Mouse (Mus musculus) kidney, embryonic 15.5 days (tissue): ENCODE measurements around the gene Kcnab1. TPM values are rescaled to one million over a fixed set of nuclear protein-coding genes. Genes with fewer than 3 reads are reported as not detected.

Experiments
- ATAC-seq: fragments of 200-750 bp; cut with Nextera tagmentation; replicated peaks from 2 replicates; pipeline ENCODE4 v1.8.0; 2017; ENCODE audit warnings: moderate TSS enrichment; ENCODE audit not compliant: low FRiP score
- H3K27ac ChIP-seq: fragments of 300-500 bp; sonication (generic); 2 replicates; pipeline ENCODE4 v1.5.1; 2015; ENCODE audit warnings: mild to moderate bottlenecking, inconsistent platforms
- H3K27me3 ChIP-seq: fragments of 300-500 bp; sonication (generic); 2 replicates; pipeline ENCODE4 v1.6.1; 2015; ENCODE audit warnings: inconsistent platforms
- H3K36me3 ChIP-seq: fragments of 300-500 bp; sonication (generic); 2 replicates; pipeline ENCODE4 v1.6.1; 2015; ENCODE audit warnings: inconsistent platforms
- H3K4me1 ChIP-seq: fragments of 300-500 bp; sonication (generic); 2 replicates; pipeline ENCODE4 v1.6.1; 2015; ENCODE audit warnings: inconsistent platforms
- H3K4me2 ChIP-seq: fragments of 300-500 bp; sonication (generic); 2 replicates; pipeline ENCODE4 v1.6.1; 2015; ENCODE audit warnings: moderate library complexity, mild to moderate bottlenecking, inconsistent platforms
- H3K4me3 ChIP-seq: fragments of 300-500 bp; sonication (generic); replicated peaks from 2 replicates; pipeline ENCODE4 v1.5.1; 2015; ENCODE audit warnings: mild to moderate bottlenecking, inconsistent platforms
- H3K9ac ChIP-seq: fragments of 300-500 bp; sonication (generic); 2 replicates; pipeline ENCODE4 v1.6.1; 2015; ENCODE audit warnings: mild to moderate bottlenecking, inconsistent platforms
- H3K9me3 ChIP-seq: fragments of 300-500 bp; sonication (generic); replicated peaks from 2 replicates; pipeline ENCODE4 v1.6.1; 2016; ENCODE audit warnings: inconsistent platforms
- WGBS: fragments of 180-500 bp; shearing (Covaris S2); methylation state at CpG from one replicate; pipeline ENCODE4 v1.1.7; 2015; ENCODE audit warnings: mixed read lengths; 5-methylcytosine and 5-hydroxymethylcytosine counted together
- polyA plus RNA-seq: library from polyadenylated mRNA; unstranded; fragments of >200 nt; fragmentation: Nextera tagmentation; extraction: Ambion mirVana; gene quantifications from 2 replicates; pipeline ENCODE4 v1.2.1, GENCODE M21; 2015

Gene Kcnab1
- polyA plus RNA-seq = 3.5 and 4.2 TPM in 2 replicates

- H3K4me2 ChIP-seq = peak within 1 kb of the TSS; percentile 79
- peak within 1 kb of the TSS; percentile 41 for H3K4me3 ChIP-seq
- under 1% methylated on average over 30 of the region's 30 CpGs for WGBS
Observed at GRCm38 (mm10) chr3:65108945-65109921, at the start of gene Kcnab1. Gene Kcnab1, plus strand, starts transcription at chr3:65109384.

DNA sequence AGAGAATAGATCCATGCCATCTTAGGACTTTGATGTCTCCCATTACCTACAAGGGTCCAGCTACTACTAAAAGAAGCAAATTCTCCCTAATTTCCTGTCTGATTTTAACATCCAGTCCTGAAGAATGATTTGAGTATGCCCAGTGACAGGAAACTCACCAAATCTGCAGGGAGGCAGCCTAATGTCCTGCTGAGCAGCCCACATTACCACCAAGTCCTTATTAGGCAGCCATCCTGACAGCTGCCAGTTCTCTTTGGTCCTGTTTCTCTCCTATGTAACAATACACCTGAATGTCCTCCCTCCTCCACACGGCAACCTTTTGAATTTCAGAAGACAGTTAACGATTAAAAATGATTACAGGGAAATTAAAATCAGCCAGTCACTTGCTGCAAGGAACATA, 20.9 kb upstream of the Kcnab1 start:
- H3K9me3 ChIP-seq = no peaks in the 10 kb centered on the region
- no peak overlapping the region for H3K9ac ChIP-seq
- H3K4me1 ChIP-seq = no peaks in the 10 kb centered on the region
- H3K36me3 ChIP-seq = no peaks in the 10 kb centered on the region
- H3K4me2 ChIP-seq = no peak overlapping the region
- WGBS = 46% methylated on average over 2 of the region's 2 CpGs
- H3K27me3 ChIP-seq = no peaks in the 10 kb centered on the region
- H3K4me3 ChIP-seq = no peak overlapping the region
- no peak for ATAC-seq
- no peak overlapping the region for H3K27ac ChIP-seq

More at GRCm38 (mm10) chr3:65108945-65109921, at the start of gene Kcnab1:
- no peak within 1 kb of the TSS for H3K27ac ChIP-seq
- no peaks in the 10 kb centered on the region for H3K9me3 ChIP-seq
- peaks cover 23% of the 10 kb centered on the region for H3K4me1 ChIP-seq
- peak; percentile 94 for ATAC-seq
- H3K36me3 ChIP-seq = no peaks in the 10 kb centered on the region
- peaks cover 31% of the 10 kb centered on the region for H3K27me3 ChIP-seq
- H3K9ac ChIP-seq = peak within 1 kb of the TSS; percentile 29

- 64% methylated on average over 6 of the region's 6 CpGs for WGBS
- H3K9me3 ChIP-seq = no peaks in the 10 kb centered on the region
- H3K9ac ChIP-seq = no peak overlapping the region
- H3K36me3 ChIP-seq = no peaks in the 10 kb centered on the region
- H3K27me3 ChIP-seq = peaks cover 16% of the 10 kb centered on the region
- ATAC-seq = no peak
- no peak overlapping the region for H3K27ac ChIP-seq
- H3K4me3 ChIP-seq = no peak overlapping the region
- no peak overlapping the region for H3K4me2 ChIP-seq
- H3K4me1 ChIP-seq = peaks cover 8% of the 10 kb centered on the region
Observed at GRCm38 (mm10) chr3:65104117-65104516, 5.1 kb upstream of the Kcnab1 start.

GRCm38 (mm10) chr3:65110190-65110589, 1.0 kb downstream of the Kcnab1 start:
- Histone ChIP-seq H3K36me3 (no peaks in the 10 kb centered on the region), H3K9ac (no peak overlapping the region), H3K27ac (no peak overlapping the region), H3K27me3 (peaks cover 31% of the 10 kb centered on the region), H3K9me3 (no peaks in the 10 kb centered on the region), H3K4me2 (peak overlapping the region; percentile 79), H3K4me3 (peak overlapping the region; percentile 41), H3K4me1 (peaks cover 23% of the 10 kb centered on the region)
- 63% methylated on average over 9 of the region's 9 CpGs for WGBS
- ATAC-seq = no peak

GRCm38 (mm10) chr3:65111176-65111575, 2.0 kb downstream of the Kcnab1 start:
- WGBS = 88% methylated on average over 2 of the region's 2 CpGs
- H3K27me3 ChIP-seq = peaks cover 31% of the 10 kb centered on the region
- no peak overlapping the region for H3K4me2 ChIP-seq
- H3K27ac ChIP-seq = no peak overlapping the region
- H3K4me1 ChIP-seq = peaks cover 23% of the 10 kb centered on the region
- no peak overlapping the region for H3K4me3 ChIP-seq
- ATAC-seq = no peak
- H3K9ac ChIP-seq = no peak overlapping the region
- no peaks in the 10 kb centered on the region for H3K36me3 ChIP-seq
- H3K9me3 ChIP-seq = no peaks in the 10 kb centered on the region

DNA sequence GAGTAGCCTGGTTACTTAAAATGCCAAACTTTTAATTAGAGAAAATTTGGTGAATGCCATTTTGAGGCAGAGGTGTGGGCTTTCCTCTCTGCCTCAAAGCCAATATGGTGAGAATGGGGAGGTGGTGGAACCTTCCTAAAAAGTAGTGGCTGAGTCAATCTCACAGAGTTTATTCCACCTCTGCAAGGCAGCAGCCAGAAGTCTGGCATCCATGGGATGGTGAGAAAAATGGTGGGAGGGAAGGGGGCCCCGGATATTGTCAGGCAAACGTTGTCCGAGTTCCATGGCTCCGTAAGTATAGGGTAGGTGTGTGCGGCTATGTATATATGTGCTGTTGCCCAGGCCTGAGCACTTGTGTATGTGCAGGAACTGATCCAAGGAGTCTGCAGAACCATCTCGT, 6.0 kb downstream of the Kcnab1 start:
- ATAC-seq = no peak
- H3K4me2 ChIP-seq = no peak overlapping the region
- no peaks in the 10 kb centered on the region for H3K36me3 ChIP-seq
- H3K9me3 ChIP-seq = no peaks in the 10 kb centered on the region
- H3K27me3 ChIP-seq = peaks cover 8% of the 10 kb centered on the region; the same call in 1 of the 2 replicates
- WGBS = 87% methylated on average over 6 of the region's 6 CpGs
- H3K27ac ChIP-seq = no peak overlapping the region
- no peak overlapping the region for H3K9ac ChIP-seq
- H3K4me3 ChIP-seq = no peak overlapping the region
- peaks cover 5% of the 10 kb centered on the region; the same call in 1 of the 2 replicates for H3K4me1 ChIP-seq

DNA sequence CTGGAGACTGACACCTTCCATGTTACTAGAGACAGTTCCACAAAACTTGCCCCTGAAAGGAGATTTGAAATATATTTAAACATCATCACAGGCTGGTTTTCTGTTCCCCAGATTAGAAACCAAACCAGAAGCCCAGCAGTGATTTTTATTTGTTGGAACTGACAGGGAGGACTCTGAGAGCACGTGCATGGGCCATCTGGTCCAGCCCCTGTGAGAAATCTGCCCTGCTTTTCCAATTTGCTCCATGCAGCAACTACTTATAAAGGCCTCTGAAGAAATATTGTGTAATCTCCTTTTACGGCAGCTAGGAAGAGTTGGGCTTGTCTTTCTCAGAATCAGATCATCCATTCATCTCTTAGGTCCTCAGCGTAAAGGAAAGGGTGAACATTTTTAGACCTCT, 7.8 kb downstream of the Kcnab1 start:
- Histone ChIP-seq H3K9ac (no peak overlapping the region), H3K4me1 (no peaks in the 10 kb centered on the region), H3K36me3 (no peaks in the 10 kb centered on the region), H3K4me3 (no peak overlapping the region), H3K27ac (no peak overlapping the region), H3K27me3 (no peaks in the 10 kb centered on the region), H3K4me2 (no peak overlapping the region), H3K9me3 (no peaks in the 10 kb centered on the region)
- no peak for ATAC-seq
- WGBS = 78% methylated on average over 3 of the region's 3 CpGs

DNA sequence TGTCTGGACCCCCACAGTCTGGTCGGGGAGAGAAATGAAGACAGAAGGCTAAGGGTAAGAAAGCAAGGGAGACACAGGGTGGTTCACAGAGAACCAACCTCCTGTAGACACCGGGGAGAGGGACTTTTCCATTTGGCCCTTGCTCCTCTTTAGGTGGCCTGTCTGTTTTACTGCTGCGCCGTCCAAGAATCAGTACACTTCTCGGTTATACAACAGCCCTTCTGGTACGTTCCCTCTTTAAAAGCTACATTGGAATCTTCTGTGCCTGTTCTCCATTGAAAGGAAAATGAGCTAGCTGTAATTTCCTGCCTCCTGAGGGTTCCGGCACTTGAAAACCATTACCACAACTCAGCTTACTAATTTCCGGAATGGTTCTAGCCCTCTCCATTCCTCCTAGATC, 8.2 kb downstream of the Kcnab1 start:
- no peak overlapping the region for H3K4me3 ChIP-seq
- no peak overlapping the region for H3K27ac ChIP-seq
- H3K27me3 ChIP-seq = no peaks in the 10 kb centered on the region
- no peaks in the 10 kb centered on the region for H3K36me3 ChIP-seq
- no peaks in the 10 kb centered on the region for H3K4me1 ChIP-seq
- 69% methylated on average over 8 of the region's 8 CpGs for WGBS
- no peak overlapping the region for H3K9ac ChIP-seq
- H3K4me2 ChIP-seq = no peak overlapping the region
- no peaks in the 10 kb centered on the region for H3K9me3 ChIP-seq
- ATAC-seq = no peak

DNA sequence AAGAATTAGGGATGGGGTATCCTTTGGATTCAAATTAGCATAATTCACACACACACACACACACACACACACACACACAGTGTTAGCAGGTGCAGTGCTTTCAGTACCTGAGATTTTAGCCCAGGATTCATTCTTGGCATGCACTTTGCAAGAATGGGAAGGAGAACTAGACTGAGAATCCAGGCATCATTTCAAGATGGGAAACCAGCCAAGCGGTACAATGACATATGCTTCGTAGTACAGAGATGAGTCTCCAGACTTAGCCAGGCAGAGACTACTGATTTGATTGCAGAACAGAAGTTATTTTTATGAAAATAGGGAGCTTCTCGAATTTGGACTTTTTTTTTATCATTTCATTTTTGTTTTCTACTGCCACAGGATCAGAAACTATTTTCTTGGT, 15.8 kb downstream of the Kcnab1 start:
- Histone ChIP-seq H3K36me3 (no peaks in the 10 kb centered on the region), H3K4me1 (no peaks in the 10 kb centered on the region), H3K27me3 (no peaks in the 10 kb centered on the region), H3K9ac (no peak overlapping the region), H3K4me2 (no peak overlapping the region), H3K9me3 (no peaks in the 10 kb centered on the region), H3K4me3 (no peak overlapping the region), H3K27ac (no peak overlapping the region)
- ATAC-seq = no peak
- WGBS = 71% methylated on average over 3 of the region's 3 CpGs

GRCm38 (mm10) chr3:65129625-65130024, 20.4 kb downstream of the Kcnab1 start:
- Histone ChIP-seq H3K4me2 (no peak overlapping the region), H3K9me3 (no peaks in the 10 kb centered on the region), H3K9ac (no peak overlapping the region), H3K4me1 (no peaks in the 10 kb centered on the region), H3K27me3 (no peaks in the 10 kb centered on the region), H3K27ac (no peak overlapping the region), H3K4me3 (no peak overlapping the region), H3K36me3 (no peaks in the 10 kb centered on the region)
- ATAC-seq = no peak
- WGBS = 89% methylated on average over 1 of the region's 1 CpGs

DNA sequence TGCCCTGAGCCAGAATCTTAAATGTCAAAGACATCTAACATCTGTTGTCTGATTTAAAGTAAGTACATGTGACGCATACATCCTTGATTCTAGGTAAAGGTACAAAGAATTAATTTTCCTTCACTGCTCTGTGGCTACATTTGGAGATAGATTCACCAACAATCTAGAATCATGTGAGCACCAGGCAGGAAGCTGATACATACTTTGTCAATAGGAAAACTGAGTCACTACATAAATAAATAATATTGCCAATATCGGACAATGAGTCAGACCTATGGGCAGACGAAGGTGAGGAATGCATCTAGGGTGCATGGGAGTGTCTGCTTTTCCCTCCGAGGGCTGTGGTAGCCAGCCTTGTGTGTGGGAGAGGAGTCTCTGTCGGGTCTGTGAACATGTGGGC, 25.7 kb downstream of the Kcnab1 start:
- H3K27ac ChIP-seq = no peak overlapping the region
- no peak overlapping the region for H3K9ac ChIP-seq
- no peaks in the 10 kb centered on the region for H3K4me1 ChIP-seq
- no peaks in the 10 kb centered on the region for H3K36me3 ChIP-seq
- H3K9me3 ChIP-seq = no peaks in the 10 kb centered on the region
- H3K27me3 ChIP-seq = no peaks in the 10 kb centered on the region
- no peak for ATAC-seq
- WGBS = 70% methylated on average over 5 of the region's 5 CpGs
- H3K4me2 ChIP-seq = no peak overlapping the region
- H3K4me3 ChIP-seq = no peak overlapping the region

GRCm38 (mm10) chr3:65136897-65137296, 27.7 kb downstream of the Kcnab1 start:
- H3K4me1 ChIP-seq = no peaks in the 10 kb centered on the region
- no peak overlapping the region for H3K27ac ChIP-seq
- no peak overlapping the region for H3K9ac ChIP-seq
- no peaks in the 10 kb centered on the region for H3K36me3 ChIP-seq
- no peak overlapping the region for H3K4me3 ChIP-seq
- no peak overlapping the region for H3K4me2 ChIP-seq
- H3K27me3 ChIP-seq = no peaks in the 10 kb centered on the region
- no peaks in the 10 kb centered on the region for H3K9me3 ChIP-seq
- no peak for ATAC-seq
- 57% methylated on average over 5 of the region's 5 CpGs for WGBS
